Mouse (Mus musculus) lung, postnatal 36 days (tissue): ENCODE data around the gene Plet1.
A peak's percentile ranks its signal among the peaks of the same experiment; 100 is the strongest.

Experiments used
- DNase-seq: peaks from one replicate; pipeline ENCODE4 v3.0.0; 2022; ENCODE audit warnings: mixed read lengths

Plet1 gene

DNA sequence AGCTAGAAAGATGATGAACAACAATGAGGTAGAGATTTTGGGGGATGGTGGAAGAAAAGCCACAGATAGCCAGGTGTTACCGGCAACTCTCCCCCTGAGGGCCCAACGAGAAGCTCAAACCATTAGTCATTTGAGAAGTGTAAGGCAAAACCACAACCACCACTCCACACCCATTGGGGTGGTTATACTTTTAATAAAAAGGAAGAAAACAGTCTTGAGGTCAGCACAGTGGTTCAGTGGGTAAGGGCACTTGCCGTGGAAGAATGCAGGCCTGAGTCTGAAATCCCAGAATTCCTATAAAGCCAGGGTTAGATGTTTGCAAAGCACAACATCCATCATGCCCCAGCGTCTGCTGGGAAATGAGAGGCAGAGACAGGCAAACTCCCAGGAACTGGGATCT is 43.0 kb downstream of the Plet1 start:
- no peak for DNase-seq

GRCm38 (mm10) chr9:50540170-50540569 is 45.8 kb downstream of the Plet1 start:
- DNase-seq = no peak

GRCm38 (mm10) chr9:50542401-50542800 is 48.1 kb downstream of the Plet1 start:
- DNase-seq = no peak

DNA sequence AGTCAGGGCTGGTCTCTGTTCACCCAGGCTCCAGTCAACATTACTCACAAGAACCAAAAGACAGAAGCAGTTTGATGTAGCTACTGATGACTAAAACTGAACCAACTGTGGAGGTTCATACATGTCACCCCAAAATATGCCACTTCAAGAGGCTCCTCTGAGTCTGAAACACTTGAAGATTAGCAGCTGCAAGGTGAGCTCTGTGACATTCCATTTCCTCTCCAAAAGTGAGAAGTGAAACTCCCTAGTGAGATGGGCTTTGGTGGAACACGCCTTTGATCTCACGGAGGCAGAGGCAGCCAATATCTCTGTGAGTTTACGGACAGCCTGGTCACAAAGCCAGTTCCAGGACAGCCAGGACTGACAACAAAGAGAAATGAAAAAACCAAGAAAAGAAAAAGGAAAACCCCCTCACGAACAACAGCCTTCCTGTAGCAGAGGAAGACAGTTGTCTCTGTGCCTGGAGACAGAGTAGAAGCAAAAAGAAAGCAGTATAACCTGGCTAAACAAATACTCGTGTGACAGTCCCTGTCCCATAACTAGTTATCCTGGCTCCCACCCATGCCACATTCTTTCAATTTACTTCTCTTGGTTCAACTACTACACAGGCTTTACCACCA is 53.6 kb downstream of the Plet1 start:
- DNase-seq = no peak

- no peak for DNase-seq
Measured at GRCm38 (mm10) chr9:50548936-50549335, 54.6 kb downstream of the Plet1 start.

- DNase-seq = no peak
Measured at GRCm38 (mm10) chr9:50552206-50552605, 57.9 kb downstream of the Plet1 start.

GRCm38 (mm10) chr9:50553547-50553946 is 59.2 kb downstream of the Plet1 start:
- no peak for DNase-seq

- peak; percentile 61 for DNase-seq
Measured at GRCm38 (mm10) chr9:50554241-50555093, 60.1 kb downstream of the Plet1 start, which contains the start of gene Il18. Gene Il18 (plus strand): TSS chr9:50554827.

DNA sequence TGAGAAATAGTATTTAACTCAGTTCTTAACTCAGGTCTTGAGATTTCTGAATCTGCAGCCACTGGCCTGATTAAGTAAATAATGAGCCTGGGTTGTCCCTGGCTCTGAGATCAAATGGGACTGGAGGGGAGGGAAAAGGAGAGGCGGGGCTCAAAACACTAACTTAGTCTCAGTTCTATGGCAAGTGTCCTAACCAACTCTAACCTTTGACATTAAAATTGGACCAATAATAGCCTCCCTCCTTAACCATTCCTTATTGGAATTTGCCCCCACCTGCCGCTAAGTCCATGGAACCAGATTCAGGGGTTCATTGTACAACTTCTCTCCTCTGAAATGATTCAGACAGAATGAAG is 60.7 kb downstream of the Plet1 start, which contains the start of gene Bco2:
Bco2 (minus strand) TSS at position 88 of the 353 bp plus-strand sequence.
- peak; percentile 35 for DNase-seq
